Mouse (Mus musculus) CD4-positive, CD25-positive, alpha-beta regulatory T cell, adult 4 months (primary cell): Measurements from ENCODE around the gene Gm12695. TPM values are rescaled to one million over a fixed set of nuclear protein-coding genes. Genes with fewer than 3 reads are reported as not detected.

Experiments
- ATAC-seq: one replicate; pipeline ENCODE4 v1.8.0; 2017
- polyA plus RNA-seq, 2 experiments: library from polyadenylated mRNA; unstranded; fragments of 100-300 nt; shearing (Covaris generic); gene quantifications; one replicate each; pipeline ENCODE4 v1.2.1; 2017

Gm12695 gene
- polyA plus RNA-seq, result not detected

GRCm38 (mm10) chr4:96785086-96785485, at the start of gene Gm12695:
Gm12695 (minus strand) TSS chr4:96785186.
- ATAC-seq, result no peak

- ATAC-seq, result no peak
Measured at GRCm38 (mm10) chr4:96825540-96826045, 40.6 kb upstream of the Gm12695 start.

- no peak for ATAC-seq
Measured at GRCm38 (mm10) chr4:96806824-96807808, 22.1 kb upstream of the Gm12695 start.

- ATAC-seq, result no peak
Measured at GRCm38 (mm10) chr4:96799380-96800157, 14.6 kb upstream of the Gm12695 start.

- no peak for ATAC-seq
Measured at GRCm38 (mm10) chr4:96797583-96797982, 12.6 kb upstream of the Gm12695 start.

- ATAC-seq, result no peak
Measured at GRCm38 (mm10) chr4:96791301-96791700, 6.3 kb upstream of the Gm12695 start.

GRCm38 (mm10) chr4:96789905-96790304, 4.9 kb upstream of the Gm12695 start:
- ATAC-seq, result no peak

GRCm38 (mm10) chr4:96786610-96787009, 1.6 kb upstream of the Gm12695 start:
- ATAC-seq, result no peak

- no peak for ATAC-seq
Measured at GRCm38 (mm10) chr4:96772966-96773566, 11.9 kb downstream of the Gm12695 start.

- ATAC-seq, result no peak
Measured at GRCm38 (mm10) chr4:96766396-96766998, 18.5 kb downstream of the Gm12695 start.

- no peak for ATAC-seq
Measured at GRCm38 (mm10) chr4:96751953-96752352, 33.0 kb downstream of the Gm12695 start.

- ATAC-seq, result no peak
Measured at GRCm38 (mm10) chr4:96740472-96740871, 44.5 kb downstream of the Gm12695 start.

- no peak for ATAC-seq
Measured at GRCm38 (mm10) chr4:96729256-96729655, 55.7 kb downstream of the Gm12695 start.

- no peak for ATAC-seq
Measured at GRCm38 (mm10) chr4:96728211-96728610, 56.8 kb downstream of the Gm12695 start.

- no peak for ATAC-seq
Measured at GRCm38 (mm10) chr4:96725415-96726055, 59.5 kb downstream of the Gm12695 start.

- ATAC-seq, result no peak
Measured at GRCm38 (mm10) chr4:96722301-96722700, 62.7 kb downstream of the Gm12695 start.

GRCm38 (mm10) chr4:96718977-96719966, 65.7 kb downstream of the Gm12695 start:
- ATAC-seq, result no peak

GRCm38 (mm10) chr4:96718503-96718902, 66.5 kb downstream of the Gm12695 start:
- ATAC-seq, result no peak

- no peak for ATAC-seq
Measured at GRCm38 (mm10) chr4:96705281-96705951, 79.6 kb downstream of the Gm12695 start.

- ATAC-seq, result no peak
Measured at GRCm38 (mm10) chr4:96698218-96698561, 86.8 kb downstream of the Gm12695 start.
